Mouse (Mus musculus): ENCODE measurements around the gene Arglu1.

DNA sequence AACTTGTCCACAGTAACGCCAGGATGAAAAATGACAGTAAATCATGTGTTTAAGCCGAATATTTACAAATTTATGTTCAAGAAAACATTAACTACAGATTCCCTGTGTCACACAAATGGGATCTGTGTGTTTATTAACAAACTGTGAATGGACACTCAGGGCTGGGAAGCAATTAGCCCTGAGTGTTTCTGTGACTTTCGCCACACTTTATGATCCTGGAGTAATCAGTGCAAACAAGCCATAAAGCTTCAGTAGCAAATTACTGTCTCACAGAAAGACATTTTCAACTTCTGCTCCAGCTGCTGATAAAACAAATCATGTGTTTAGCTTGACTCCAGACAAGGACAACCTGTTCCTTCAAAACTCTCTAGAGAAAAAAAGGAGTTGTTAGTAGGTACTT is 7.6 kb downstream of the Arglu1 start:
- TF ChIP-seq CTCF (IDR thresholded peaks at IDR 0.05) (no peak), POLR2A (IDR thresholded peaks at IDR 0.05; ENCODE audit: insufficient read depth, low read depth, low read length) (no peak)
